Mouse (Mus musculus) neural tube, embryonic 14.5 days (tissue): ENCODE data around the gene Ankar. TPM values are rescaled to one million over a fixed set of nuclear protein-coding genes. Genes with fewer than 3 reads are reported as not detected.

Experiments used
- ATAC-seq: fragments of 200-750 bp; cut with Nextera tagmentation; 2 replicates; pipeline ENCODE4 v1.8.0; 2017; ENCODE audit warnings: low read depth, mild to moderate bottlenecking, moderate TSS enrichment, moderate library complexity
- H3K27ac ChIP-seq: fragments of 300-500 bp; sonication (generic); 2 replicates; pipeline ENCODE4 v1.5.1; 2014; ENCODE audit warnings: low read depth, mild to moderate bottlenecking, control low read depth, low read length, moderate library complexity, mixed read lengths
- H3K27me3 ChIP-seq: fragments of 300-500 bp; sonication (generic); 2 replicates; pipeline ENCODE4 v1.6.1; 2014; ENCODE audit warnings: low read length; ENCODE audit not compliant: control insufficient read depth, insufficient read depth
- H3K36me3 ChIP-seq: fragments of 300-500 bp; sonication (generic); 2 replicates; pipeline ENCODE4 v1.6.1; 2014; ENCODE audit warnings: low read length, mixed read lengths; ENCODE audit not compliant: control insufficient read depth, insufficient read depth
- H3K4me1 ChIP-seq: fragments of 300-500 bp; sonication (generic); 2 replicates; pipeline ENCODE4 v1.6.1; 2014; ENCODE audit warnings: low read length; ENCODE audit not compliant: control insufficient read depth, insufficient read depth
- H3K4me2 ChIP-seq: fragments of 300-500 bp; sonication (generic); 2 replicates; pipeline ENCODE4 v1.6.1; 2014; ENCODE audit warnings: mild to moderate bottlenecking, low read depth, low read length, control low read depth
- H3K4me3 ChIP-seq: fragments of 300-500 bp; sonication (generic); 2 replicates; pipeline ENCODE4 v1.5.1; 2014; ENCODE audit warnings: low read depth, low read length, control low read depth, mixed read lengths
- H3K9ac ChIP-seq: fragments of 300-500 bp; sonication (generic); replicated peaks from 2 replicates; pipeline ENCODE4 v1.6.1; 2014; ENCODE audit warnings: low read depth, mild to moderate bottlenecking, control low read depth, low read length, mixed read lengths
- H3K9me3 ChIP-seq: fragments of 300-500 bp; sonication (generic); 2 replicates; pipeline ENCODE4 v1.6.1; 2016; ENCODE audit warnings: low read length; ENCODE audit not compliant: control insufficient read depth
- WGBS: fragments of 180-500 bp; shearing (Covaris S2); extraction: QIAGEN DNeasy Blood & Tissue Kit; methylation state at CpG from one replicate; pipeline ENCODE4 v1.1.7; 2014; 5-methylcytosine and 5-hydroxymethylcytosine counted together
- polyA plus RNA-seq: library from polyadenylated mRNA; unstranded; fragments of >200 nt; fragmentation: Nextera tagmentation; extraction: Ambion mirVana; gene quantifications from 2 replicates; pipeline ENCODE4 v1.2.1, GENCODE M21; 2014

The Ankar gene
- polyA plus RNA-seq, 1 experiment from 2014 or later: not detected

DNA sequence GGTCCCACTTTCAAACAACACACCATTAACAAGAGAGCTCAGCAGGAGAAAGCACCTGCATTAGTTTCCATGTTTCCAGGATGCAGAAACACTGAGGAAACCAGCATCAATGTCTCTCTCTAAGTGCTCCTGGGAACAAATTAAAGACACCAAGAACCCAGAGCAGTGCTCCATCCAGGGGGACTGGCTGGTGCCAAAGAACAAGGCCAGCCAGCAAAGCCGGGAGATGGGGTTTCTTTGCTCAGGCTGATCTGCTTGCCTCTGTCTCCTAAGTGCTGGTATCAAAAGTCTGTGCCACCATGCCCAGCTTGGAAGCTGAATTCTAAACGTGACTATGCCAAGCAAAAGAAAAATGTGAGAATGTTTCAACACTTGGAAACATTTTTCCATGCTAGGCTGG is 16.0 kb upstream of the Ankar start:
- ATAC-seq: no peak
- Histone ChIP-seq H3K9ac (no peak overlapping the region), H3K36me3 (peaks cover 25% of the 10 kb centered on the region), H3K27ac (no peak overlapping the region), H3K4me2 (no peak overlapping the region), H3K4me3 (no peak overlapping the region), H3K4me1 (peaks cover 7% of the 10 kb centered on the region), H3K27me3 (no peaks in the 10 kb centered on the region), H3K9me3 (no peaks in the 10 kb centered on the region)
- WGBS: 70% methylated on average over 2 of the region's 2 CpGs

- WGBS: 83% methylated on average over 3 of the region's 3 CpGs
- Histone ChIP-seq H3K9me3 (no peaks in the 10 kb centered on the region), H3K27me3 (no peaks in the 10 kb centered on the region), H3K27ac (no peak overlapping the region), H3K36me3 (peaks cover 25% of the 10 kb centered on the region), H3K4me1 (peaks cover 7% of the 10 kb centered on the region), H3K4me2 (no peak overlapping the region), H3K9ac (no peak overlapping the region), H3K4me3 (no peak overlapping the region)
- no peak for ATAC-seq
Observed at GRCm38 (mm10) chr1:72715593-72716361, 15.4 kb upstream of the Ankar start.

DNA sequence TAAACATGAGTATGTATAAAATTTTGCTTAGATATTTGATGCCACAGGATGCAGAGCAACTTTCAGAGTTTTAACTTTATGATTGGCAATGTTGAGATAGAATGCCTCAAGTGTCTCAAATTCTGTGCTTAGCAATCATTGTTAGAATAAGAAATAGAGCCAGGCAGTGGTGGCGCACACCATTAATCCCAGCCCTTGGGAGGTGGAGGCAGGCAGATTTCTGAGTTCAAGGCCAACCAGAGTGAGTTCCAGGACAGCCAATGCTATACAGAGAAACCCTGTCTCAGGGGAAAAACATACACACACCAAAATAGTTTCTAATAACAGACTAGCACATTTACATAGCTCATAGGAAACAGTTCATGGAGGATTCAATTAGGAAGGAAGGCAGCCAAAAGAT is 14.7 kb upstream of the Ankar start:
- ATAC-seq: no peak
- Histone ChIP-seq H3K27ac (no peak overlapping the region), H3K9me3 (no peaks in the 10 kb centered on the region), H3K4me2 (no peak overlapping the region), H3K4me3 (no peak overlapping the region), H3K36me3 (peaks cover 25% of the 10 kb centered on the region), H3K9ac (no peak overlapping the region), H3K4me1 (peaks cover 7% of the 10 kb centered on the region), H3K27me3 (no peaks in the 10 kb centered on the region)
- 97% methylated on average over 1 of the region's 1 CpGs for WGBS

DNA sequence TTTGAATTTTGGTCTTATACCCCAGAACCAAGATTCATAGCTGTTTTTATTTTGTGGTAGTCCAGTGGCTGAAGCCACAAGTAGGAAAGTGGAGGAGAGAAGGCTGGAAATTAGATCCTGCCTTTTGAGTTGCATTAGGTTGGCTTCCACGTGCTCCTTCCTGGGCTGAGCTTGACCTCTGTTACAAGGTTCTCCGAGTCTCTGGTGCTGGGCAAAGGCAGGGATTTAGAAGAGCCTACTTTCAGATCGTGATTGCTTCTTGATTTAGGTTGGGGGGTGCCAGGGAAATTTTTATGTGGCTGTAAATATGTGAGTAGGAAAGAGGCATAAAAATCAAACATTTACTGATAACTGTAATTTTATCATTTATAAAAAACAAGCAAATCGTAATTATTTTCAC is 14.2 kb upstream of the Ankar start:
- WGBS: 73% methylated on average over 4 of the region's 4 CpGs

DNA sequence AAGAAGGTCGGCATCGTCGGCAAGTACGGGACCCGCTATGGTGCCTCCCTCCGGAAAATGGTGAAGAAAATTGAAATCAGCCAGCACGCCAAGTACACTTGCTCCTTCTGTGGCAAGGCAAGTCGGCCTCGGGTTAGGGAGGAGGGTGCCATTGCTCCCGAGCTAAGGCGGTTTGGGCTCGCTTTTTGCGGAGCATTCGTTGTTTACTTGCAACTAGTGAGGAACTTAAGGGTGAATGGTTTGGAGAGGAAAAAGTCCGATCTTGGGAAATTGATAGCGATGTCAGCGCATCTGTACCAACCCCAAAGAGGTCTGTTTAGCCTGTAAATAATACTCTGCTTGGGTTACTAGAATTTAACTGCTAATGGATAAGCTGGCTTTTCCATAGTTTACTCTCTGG is 11.3 kb upstream of the Ankar start:
- no peaks in the 10 kb centered on the region for H3K9me3 ChIP-seq
- peaks cover 25% of the 10 kb centered on the region for H3K36me3 ChIP-seq
- H3K4me2 ChIP-seq: peak overlapping the region; percentile 52
- H3K27me3 ChIP-seq: no peaks in the 10 kb centered on the region
- peak overlapping the region; percentile 71 for H3K4me3 ChIP-seq
- H3K4me1 ChIP-seq: peaks cover 7% of the 10 kb centered on the region
- peak overlapping the region; percentile 84 for H3K27ac ChIP-seq
- peak; percentile 19; the same call in 1 of the 2 replicates for ATAC-seq
- H3K9ac ChIP-seq: peak overlapping the region; percentile 71
- under 1% methylated on average over 17 of the region's 17 CpGs for WGBS

More for the DNA sequence above, 14.2 kb upstream of the Ankar start:
- peaks cover 25% of the 10 kb centered on the region for H3K36me3 ChIP-seq
- H3K27me3 ChIP-seq: no peaks in the 10 kb centered on the region
- peaks cover 7% of the 10 kb centered on the region for H3K4me1 ChIP-seq
- ATAC-seq: no peak
- H3K9me3 ChIP-seq: no peaks in the 10 kb centered on the region
- H3K9ac ChIP-seq: no peak overlapping the region
- no peak overlapping the region for H3K4me3 ChIP-seq
- H3K27ac ChIP-seq: no peak overlapping the region
- no peak overlapping the region for H3K4me2 ChIP-seq

DNA sequence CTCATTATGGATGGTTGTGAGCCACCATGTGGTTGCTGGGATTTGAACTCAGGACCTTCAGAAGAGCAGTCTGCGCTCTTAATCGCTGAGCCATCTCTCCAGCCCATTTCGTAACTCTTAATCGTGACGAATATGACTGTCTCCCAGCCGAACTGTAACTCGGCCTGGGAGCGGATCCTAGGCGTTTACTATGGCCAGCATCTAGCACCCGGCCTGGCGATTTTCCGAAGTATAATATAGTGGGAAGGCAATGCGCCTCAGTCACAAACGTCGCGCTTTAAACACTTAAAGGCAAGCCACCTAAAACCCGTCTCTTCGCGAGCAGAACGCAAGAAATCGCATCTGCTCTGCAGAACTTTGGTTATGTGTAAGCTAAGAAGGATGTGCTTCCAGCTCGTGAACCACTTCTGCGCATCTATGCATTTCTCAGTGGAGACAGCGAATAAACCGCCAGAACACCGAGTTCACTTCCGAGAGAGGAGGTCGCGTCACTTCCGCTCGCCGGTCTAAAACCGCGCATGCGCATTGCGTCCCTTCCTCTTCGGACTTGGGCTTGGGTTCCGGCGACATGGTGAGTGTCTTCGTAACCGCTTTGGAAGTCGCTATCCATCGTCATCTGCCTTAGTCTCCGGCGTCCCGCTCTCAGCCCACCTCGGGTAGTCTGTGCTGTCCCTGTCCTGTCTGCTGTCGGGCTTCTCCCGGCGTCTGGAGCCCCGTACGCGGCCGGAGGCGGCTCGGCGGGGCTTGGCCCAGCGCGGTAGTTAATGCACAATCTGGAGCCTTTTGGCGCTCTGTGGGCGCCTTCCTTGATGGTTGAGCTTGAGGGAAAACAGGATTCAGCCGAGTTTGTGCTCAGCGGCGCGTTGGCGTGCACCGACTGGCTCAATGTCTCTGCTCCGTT is 10.6 kb upstream of the Ankar start, which contains the start of gene Rpl37a:
TSS of gene Rpl37a (plus strand) at position 538 of the 901 bp plus-strand sequence.
- H3K4me2 ChIP-seq: peak within 1 kb of the TSS; percentile 52
- peak within 1 kb of the TSS; percentile 84 for H3K27ac ChIP-seq
- H3K9ac ChIP-seq: peak within 1 kb of the TSS; percentile 71
- peak; percentile 94 for ATAC-seq
- WGBS: 3% methylated on average over 68 of the region's 68 CpGs
- peaks cover 7% of the 10 kb centered on the region for H3K4me1 ChIP-seq
- H3K27me3 ChIP-seq: no peaks in the 10 kb centered on the region
- no peaks in the 10 kb centered on the region for H3K9me3 ChIP-seq
- H3K36me3 ChIP-seq: peaks cover 20% of the 10 kb centered on the region
- H3K4me3 ChIP-seq: peak within 1 kb of the TSS; percentile 71

- Histone ChIP-seq H3K4me1 (no peaks in the 10 kb centered on the region; the same call in 1 of the 2 replicates), H3K27ac (no peak overlapping the region), H3K9me3 (no peaks in the 10 kb centered on the region), H3K9ac (no peak overlapping the region), H3K27me3 (no peaks in the 10 kb centered on the region), H3K4me3 (no peak overlapping the region), H3K4me2 (no peak overlapping the region), H3K36me3 (no peaks in the 10 kb centered on the region)
- ATAC-seq: no peak
- 73% methylated on average over 4 of the region's 4 CpGs for WGBS
Observed at GRCm38 (mm10) chr1:72707525-72707924, 7.1 kb upstream of the Ankar start.

DNA sequence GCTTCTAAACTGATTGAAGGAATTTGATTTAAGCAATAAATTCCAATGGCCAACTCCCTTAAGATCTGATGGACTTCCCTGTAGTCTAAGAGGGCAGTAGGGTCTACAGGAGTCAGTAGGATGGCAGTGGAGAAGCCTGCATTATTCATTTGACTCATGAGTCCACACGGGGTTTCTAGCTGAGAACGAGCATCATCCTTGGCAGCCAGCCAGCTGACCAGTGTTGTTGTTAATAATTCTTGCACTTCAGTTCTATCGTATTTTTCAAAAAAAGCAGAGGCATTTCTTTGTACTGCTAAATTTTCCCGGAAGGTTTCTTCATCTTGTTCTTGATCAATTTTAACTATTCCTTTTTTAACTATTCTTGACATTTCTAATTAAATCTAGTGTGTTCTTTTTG is 1.7 kb downstream of the Ankar start:
- no peak overlapping the region for H3K27ac ChIP-seq
- no peak overlapping the region for H3K4me2 ChIP-seq
- no peak for ATAC-seq
- WGBS: 51% methylated on average over 4 of the region's 4 CpGs
- no peaks in the 10 kb centered on the region for H3K9me3 ChIP-seq
- no peaks in the 10 kb centered on the region for H3K4me1 ChIP-seq
- no peak overlapping the region for H3K4me3 ChIP-seq
- no peak overlapping the region for H3K9ac ChIP-seq
- H3K36me3 ChIP-seq: no peaks in the 10 kb centered on the region
- H3K27me3 ChIP-seq: no peaks in the 10 kb centered on the region

- H3K4me2 ChIP-seq: no peak overlapping the region
- no peaks in the 10 kb centered on the region for H3K4me1 ChIP-seq
- no peak for ATAC-seq
- H3K9ac ChIP-seq: no peak overlapping the region
- H3K36me3 ChIP-seq: no peaks in the 10 kb centered on the region
- no peaks in the 10 kb centered on the region for H3K9me3 ChIP-seq
- WGBS: 53% methylated on average over 3 of the region's 3 CpGs
- no peak overlapping the region for H3K4me3 ChIP-seq
- H3K27me3 ChIP-seq: no peaks in the 10 kb centered on the region
- H3K27ac ChIP-seq: no peak overlapping the region
Observed at GRCm38 (mm10) chr1:72696256-72696655, 4.1 kb downstream of the Ankar start.
